Mouse (Mus musculus): ENCODE results near the gene Hoxa5.

Gene Hoxa5

DNA sequence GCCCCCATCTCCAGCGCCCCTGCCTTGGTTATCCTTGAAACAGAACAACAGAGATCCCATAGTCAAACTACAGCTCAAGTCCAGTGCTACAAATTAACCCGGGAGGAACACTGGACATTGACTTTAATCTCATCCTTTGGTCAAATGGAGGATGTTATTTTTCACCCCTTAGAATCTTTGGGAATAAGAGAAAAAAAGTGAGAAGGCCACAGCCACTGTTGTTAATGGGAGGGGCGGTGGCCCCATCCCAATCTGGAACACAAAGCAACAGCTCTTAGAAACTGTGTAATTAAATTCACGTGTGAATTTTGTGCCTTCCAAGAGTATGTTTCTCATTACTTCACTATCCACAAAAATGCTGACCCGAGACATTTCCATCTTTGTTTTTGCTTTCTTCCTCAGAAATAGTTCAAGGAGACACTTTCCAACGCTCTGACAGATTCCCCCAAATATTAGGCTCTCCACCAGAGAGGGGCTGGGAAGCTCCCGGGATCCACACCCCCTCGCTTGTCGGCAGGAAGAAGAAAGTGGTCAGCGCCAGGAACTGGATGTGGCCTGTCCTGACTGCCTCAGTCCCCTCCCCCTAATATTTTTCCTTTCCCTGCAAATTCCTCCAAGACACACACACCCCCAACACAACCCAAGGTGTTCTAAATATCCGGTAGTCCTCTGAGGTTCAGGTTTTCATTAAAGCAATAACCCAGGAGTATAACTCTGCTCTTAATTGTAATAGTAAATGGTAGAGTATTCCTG lies 23.3 kb upstream of the Hoxa5 start:
- no peak for DNase-seq (ENCODE audit: low spot score in 2 of 2)

DNA sequence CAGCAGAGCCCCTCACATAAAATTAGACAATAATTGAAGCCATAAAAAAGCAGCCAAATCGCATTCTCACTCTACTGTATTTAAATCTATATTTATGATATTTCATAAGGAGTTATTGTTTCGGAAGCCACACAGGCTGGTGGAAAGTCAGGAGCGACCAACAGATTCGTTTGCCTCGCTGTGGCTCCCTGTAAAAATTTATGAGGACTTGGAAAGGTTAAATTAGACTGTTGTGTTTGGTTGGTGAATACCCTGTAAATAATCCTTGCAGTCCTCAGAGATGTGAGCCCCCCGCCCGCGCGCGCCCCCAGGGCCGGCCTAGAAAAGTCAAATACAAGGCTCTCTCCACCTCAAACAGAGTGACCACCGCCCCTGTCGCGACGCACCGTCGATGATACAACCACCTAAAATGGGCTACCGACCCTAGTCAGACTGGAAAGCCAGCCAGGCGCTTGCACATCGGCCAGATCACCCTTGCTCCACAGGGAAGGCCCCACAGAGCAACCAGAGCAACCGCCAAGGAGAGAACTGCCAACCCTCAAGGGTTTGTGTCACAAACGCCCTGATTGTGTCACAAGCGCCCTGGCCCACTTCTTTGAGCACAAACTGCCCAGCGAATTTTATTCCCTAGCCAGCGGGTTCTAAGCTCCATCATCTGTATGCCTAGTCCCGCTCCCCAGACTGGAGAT lies 22.3 kb upstream of the Hoxa5 start:
- DNase-seq (ENCODE audit: low spot score in 2 of 2) = no peak

DNA sequence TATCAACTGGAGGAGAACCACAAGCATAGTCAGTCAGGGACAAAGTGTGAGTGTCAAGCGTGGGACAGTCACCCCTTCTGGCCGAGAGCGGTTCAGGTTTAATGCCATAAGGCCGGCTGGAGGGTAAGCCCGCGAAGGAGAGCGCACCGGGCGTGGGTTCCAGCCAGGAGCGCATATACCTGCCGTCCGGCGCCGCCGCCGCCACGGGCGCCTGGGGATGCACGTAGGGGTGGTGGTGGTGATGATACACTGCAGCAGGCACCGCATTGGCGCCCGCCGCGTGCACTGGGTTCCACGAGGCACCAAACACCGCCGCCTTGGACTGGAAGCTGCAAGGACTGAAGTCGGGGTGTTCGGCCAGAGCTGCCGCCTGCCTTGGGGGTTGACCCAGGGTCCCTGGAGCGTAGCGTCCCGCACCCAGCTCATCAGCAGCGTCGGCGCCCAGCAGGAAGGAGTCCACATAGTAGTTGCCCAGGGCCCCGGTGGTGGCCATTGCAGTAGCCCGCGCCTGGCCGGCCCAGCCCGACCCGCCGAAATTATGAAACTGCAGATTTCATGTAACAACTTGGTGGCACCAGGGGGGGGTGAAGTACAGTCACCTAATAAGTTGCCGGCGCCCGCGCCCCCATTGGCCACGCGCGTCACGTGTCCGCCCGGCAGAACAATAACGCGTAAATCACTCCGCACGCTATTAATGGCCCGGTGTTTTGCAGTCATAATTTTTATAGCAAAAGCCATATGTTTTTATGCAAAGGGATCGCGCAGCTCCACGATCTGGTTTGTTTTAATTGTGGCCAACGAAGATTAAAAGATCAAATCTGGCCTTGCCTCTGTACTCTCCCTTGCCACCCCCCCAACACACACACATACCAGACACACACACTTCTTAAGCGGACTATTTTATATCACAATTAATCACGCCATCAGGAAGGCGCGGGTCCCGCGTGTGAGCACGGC lies 21.5 kb upstream of the Hoxa5 start:
- no peak for DNase-seq (ENCODE audit: low spot score in 2 of 2)

GRCm38 (mm10) chr6:52224895-52225611 lies 20.7 kb upstream of the Hoxa5 start:
- DNase-seq (ENCODE audit: low spot score in 2 of 2) = no peak

GRCm38 (mm10) chr6:52223939-52224760 lies 19.8 kb upstream of the Hoxa5 start:
- no peak for DNase-seq (ENCODE audit: low spot score in 2 of 2)

- DNase-seq (ENCODE audit: low spot score in 2 of 2) = no peak
Observed at GRCm38 (mm10) chr6:52222729-52223128, 18.3 kb upstream of the Hoxa5 start.

DNA sequence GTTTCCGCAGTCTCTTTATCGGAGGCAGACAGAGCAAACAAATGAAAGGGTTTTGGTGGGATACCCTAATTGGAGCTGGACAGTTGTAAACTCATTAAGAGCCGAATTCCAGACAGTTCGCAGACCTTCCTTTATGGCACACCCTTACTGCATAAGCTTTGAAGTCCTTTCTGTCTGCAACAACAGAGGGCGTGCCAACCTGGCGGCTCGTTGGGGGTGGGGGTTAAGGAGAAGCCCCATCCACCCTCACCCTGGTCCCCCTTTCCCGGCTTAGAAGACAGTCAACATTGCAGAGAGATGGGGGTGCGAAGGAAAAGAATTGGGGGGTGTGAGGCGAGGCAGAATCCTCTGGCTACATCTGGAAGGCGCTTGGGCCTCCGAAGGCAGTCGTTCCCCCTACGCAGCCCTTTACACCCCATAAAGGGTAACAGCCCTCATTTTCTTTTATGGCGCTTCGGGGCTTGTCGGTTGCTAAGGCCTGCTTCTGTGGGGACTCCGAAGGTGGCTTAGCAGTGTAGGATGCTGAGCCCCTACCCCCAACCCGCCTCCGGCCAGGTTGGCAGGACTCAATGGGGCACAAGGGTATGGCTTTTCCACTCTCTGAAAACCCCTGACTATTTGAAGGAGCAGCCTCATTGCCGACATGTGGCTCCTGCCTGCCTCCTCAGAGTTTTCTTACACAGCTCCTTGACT lies 17.8 kb upstream of the Hoxa5 start:
- DNase-seq (ENCODE audit: low spot score in 2 of 2) = no peak

DNA sequence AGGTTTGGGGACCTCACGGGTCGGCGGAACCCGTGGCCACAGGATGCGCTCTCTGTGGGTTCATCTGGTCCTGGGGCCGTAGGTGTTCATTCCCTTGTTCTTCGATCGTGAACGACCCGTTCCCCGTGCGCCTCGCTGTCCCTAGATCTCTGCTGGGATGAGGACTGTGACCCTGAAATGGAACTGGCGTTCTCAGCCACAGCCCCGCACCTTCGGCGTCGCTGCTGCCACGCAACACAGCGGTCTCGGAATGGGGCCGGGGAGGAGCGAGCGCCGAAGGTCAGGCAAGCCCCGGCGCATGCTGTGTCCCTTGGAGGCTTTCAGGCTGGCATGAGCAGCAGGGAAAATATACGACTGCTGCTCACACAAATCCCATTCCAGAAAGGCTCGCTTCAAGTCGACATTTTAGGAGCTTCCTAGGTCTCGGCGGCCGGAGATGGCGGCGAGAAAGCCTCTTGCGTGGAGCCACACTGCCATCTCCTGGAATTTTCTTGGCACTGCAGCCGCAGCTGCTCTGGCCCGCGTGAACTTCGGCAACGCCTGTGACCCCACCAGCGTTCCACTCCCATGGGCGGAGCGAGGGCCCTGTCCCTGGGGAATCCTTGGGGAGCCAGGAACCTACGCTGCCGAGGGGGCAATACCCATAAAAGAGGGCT lies 17.1 kb upstream of the Hoxa5 start, which contains the start of gene Hoxa7:
Gene Hoxa7 (minus strand): TSS at position 518 of the 656 bp plus-strand sequence.
- DNase-seq (ENCODE audit: low spot score in 2 of 2) = peak; percentile 59 to 76

GRCm38 (mm10) chr6:52220865-52221310 lies 16.5 kb upstream of the Hoxa5 start:
- no peak for DNase-seq (ENCODE audit: low spot score in 2 of 2)

- DNase-seq (ENCODE audit: low spot score in 2 of 2) = no peak
Observed at GRCm38 (mm10) chr6:52220003-52220864, 15.8 kb upstream of the Hoxa5 start.

GRCm38 (mm10) chr6:52219234-52219942 lies 15.0 kb upstream of the Hoxa5 start:
- DNase-seq (ENCODE audit: low spot score in 2 of 2) = no peak

DNA sequence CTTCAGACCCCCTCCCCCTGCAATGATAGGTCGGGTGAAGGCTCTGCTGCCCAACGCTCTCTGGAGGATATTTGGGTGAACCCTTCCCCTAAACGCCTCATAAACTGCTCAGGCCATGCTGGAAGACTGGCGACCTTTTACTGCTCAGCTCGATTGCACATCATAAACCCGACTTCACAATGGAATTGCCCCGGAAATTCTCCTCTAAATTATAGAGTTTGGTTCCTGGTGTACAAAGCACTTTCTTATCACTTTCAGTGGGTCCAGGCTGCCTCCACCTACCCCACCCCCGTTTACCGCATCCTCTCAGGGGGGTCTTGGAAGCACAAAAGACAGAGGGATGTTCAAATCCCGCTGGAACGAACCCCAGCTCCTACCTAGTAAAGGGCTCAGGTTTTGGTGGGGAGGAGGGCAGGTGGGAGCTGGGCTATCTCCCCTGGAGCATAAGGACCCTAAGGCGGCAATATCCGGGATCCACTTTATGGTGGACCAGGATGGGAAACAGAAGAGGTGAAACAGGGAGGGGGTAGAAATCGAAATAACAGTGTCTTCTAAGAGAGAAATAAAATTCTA lies 14.3 kb upstream of the Hoxa5 start:
- no peak for DNase-seq (ENCODE audit: low spot score in 2 of 2)

GRCm38 (mm10) chr6:52217895-52218642 lies 13.7 kb upstream of the Hoxa5 start:
- no peak for DNase-seq (ENCODE audit: low spot score in 2 of 2)

GRCm38 (mm10) chr6:52217459-52217768 lies 13.0 kb upstream of the Hoxa5 start:
- no peak for DNase-seq (ENCODE audit: low spot score in 2 of 2)

GRCm38 (mm10) chr6:52216691-52217458 lies 12.5 kb upstream of the Hoxa5 start:
- DNase-seq (ENCODE audit: low spot score in 2 of 2) = no peak

Data from spleen, postnatal 14 days (tissue).